Mouse (Mus musculus) C2C12 (cell line): Measurements from ENCODE around the gene Sncg. TPM values are rescaled to one million over a fixed set of nuclear protein-coding genes. Genes with fewer than 3 reads are reported as not detected.

Experiments used
- H3K27me3 ChIP-seq: one replicate; pipeline ENCODE4 v1.6.1; 2011; ENCODE audit not compliant: control insufficient read depth, insufficient read depth, insufficient read length
- H3K36me3 ChIP-seq: one replicate; pipeline ENCODE4 v1.6.1; 2011; ENCODE audit not compliant: control insufficient read depth, insufficient read depth
- H3K4me3 ChIP-seq: one replicate; pipeline ENCODE4 v1.5.1; 2011; ENCODE audit warnings: mild to moderate bottlenecking, control low read depth; ENCODE audit not compliant: poor library complexity, insufficient read depth, severe bottlenecking
- H3K79me2 ChIP-seq: one replicate; pipeline ENCODE4 v1.6.1; 2011; ENCODE audit not compliant: control insufficient read depth, insufficient read depth
- H3K79me3 ChIP-seq: one replicate; pipeline ENCODE4 v1.6.1; 2011; ENCODE audit warnings: low read depth, control low read depth
- H3ac ChIP-seq: one replicate; pipeline ENCODE3; 2011; ENCODE audit warnings: low read depth; ENCODE audit not compliant: control insufficient read depth, insufficient read length
- CEBPB ChIP-seq: IDR thresholded peaks from one replicate; pipeline ENCODE4 v1.6.1; 2011; ENCODE audit warnings: low read depth, mild to moderate bottlenecking, control low read depth, moderate library complexity
- CTCF ChIP-seq: IDR thresholded peaks from one replicate; pipeline ENCODE4 v1.5.1; 2011; ENCODE audit not compliant: control insufficient read depth, insufficient read depth, insufficient read length
- FOSL1 ChIP-seq: IDR thresholded peaks from one replicate; pipeline ENCODE4 v1.8.0; 2011; ENCODE audit warnings: mild to moderate bottlenecking, low read length; ENCODE audit not compliant: poor library complexity, insufficient read depth, severe bottlenecking
- MAX ChIP-seq: IDR thresholded peaks from one replicate; pipeline ENCODE4 v1.6.1; 2011; ENCODE audit warnings: mild to moderate bottlenecking, control low read depth
- MYOD1 ChIP-seq: IDR thresholded peaks from one replicate; pipeline ENCODE4 v1.6.1; 2011; ENCODE audit warnings: low read depth; ENCODE audit not compliant: control insufficient read depth, insufficient read length
- MYOG ChIP-seq: IDR thresholded peaks from one replicate; pipeline ENCODE4 v1.6.1; 2011; ENCODE audit not compliant: control insufficient read depth, insufficient read length; ENCODE audit errors: extremely low read depth
- USF1 ChIP-seq: IDR thresholded peaks from one replicate; pipeline ENCODE4 v1.6.1; 2011; ENCODE audit warnings: low read depth, mild to moderate bottlenecking, control low read depth, moderate library complexity
- polyA plus RNA-seq: library from polyadenylated mRNA; unstranded; fragments of >200 nt; fragmentation: generic; extraction: Trizol; gene quantifications from one replicate; pipeline ENCODE4 v1.2.1, GENCODE M21; 2012; ENCODE audit warnings: missing spikeins

Gene Sncg
- polyA plus RNA-seq, 1 experiment, result 1.4 TPM

- Histone ChIP-seq H3K27me3 (no peaks in the 10 kb centered on the region), H3ac (no peak overlapping the region), H3K4me3 (no peak overlapping the region), H3K79me2 (no peaks in the 10 kb centered on the region), H3K36me3 (peaks cover 14% of the 10 kb centered on the region), H3K79me3 (no peaks in the 10 kb centered on the region)
- TF ChIP-seq CEBPB (no peak), CTCF (no peak), FOSL1 (no peak), USF1 (no peak), MYOG (no peak), MAX (no peak)
These were observed 25.6 kb downstream of the Sncg start for GRCm38 (mm10) chr14:34349007-34349406.

- Histone ChIP-seq H3K36me3 (peaks cover 19% of the 10 kb centered on the region), H3K79me2 (no peaks in the 10 kb centered on the region), H3ac (no peak overlapping the region), H3K79me3 (no peaks in the 10 kb centered on the region), H3K27me3 (no peaks in the 10 kb centered on the region), H3K4me3 (no peak overlapping the region)
- TF ChIP-seq CTCF (no peak), USF1 (no peak), MYOD1 (no peak), MAX (no peak)
These were observed 26.3 kb downstream of the Sncg start for GRCm38 (mm10) chr14:34348301-34348700.

GRCm38 (mm10) chr14:34347084-34347483, 27.5 kb downstream of the Sncg start:
- Histone ChIP-seq H3K27me3 (no peaks in the 10 kb centered on the region), H3K4me3 (no peak overlapping the region), H3K79me3 (no peaks in the 10 kb centered on the region), H3K36me3 (peaks cover 31% of the 10 kb centered on the region), H3K79me2 (no peaks in the 10 kb centered on the region), H3ac (no peak overlapping the region)
- TF ChIP-seq CTCF, result no peak
- TF ChIP-seq CEBPB, result no peak
- no peak for TF ChIP-seq FOSL1
- TF ChIP-seq MYOG, result no peak
- no peak for TF ChIP-seq USF1
- TF ChIP-seq MAX, result no peak
- no peak for TF ChIP-seq MYOD1

- Histone ChIP-seq H3ac (no peak overlapping the region), H3K27me3 (no peaks in the 10 kb centered on the region), H3K4me3 (no peak overlapping the region), H3K79me2 (no peaks in the 10 kb centered on the region), H3K79me3 (no peaks in the 10 kb centered on the region), H3K36me3 (peaks cover 41% of the 10 kb centered on the region)
- TF ChIP-seq MAX (no peak), CEBPB (no peak), CTCF (no peak), MYOG (no peak), USF1 (no peak), MYOD1 (no peak), FOSL1 (no peak)
These were observed 28.6 kb downstream of the Sncg start for GRCm38 (mm10) chr14:34345771-34346566.

- H3K27me3 ChIP-seq, result no peaks in the 10 kb centered on the region
- H3K79me3 ChIP-seq, result no peaks in the 10 kb centered on the region
- no peak overlapping the region for H3ac ChIP-seq
- no peaks in the 10 kb centered on the region for H3K79me2 ChIP-seq
- H3K4me3 ChIP-seq, result no peak overlapping the region
- H3K36me3 ChIP-seq, result peaks cover 56% of the 10 kb centered on the region
- TF ChIP-seq CTCF (no peak), MYOG (no peak), USF1 (no peak), CEBPB (no peak), MYOD1 (no peak)
These were observed 30.2 kb downstream of the Sncg start for GRCm38 (mm10) chr14:34344361-34344760.

- no peak overlapping the region for H3K4me3 ChIP-seq
- no peak for TF ChIP-seq MAX
- no peak for TF ChIP-seq FOSL1
- TF ChIP-seq USF1, result no peak
- H3ac ChIP-seq, result no peak overlapping the region
- H3K36me3 ChIP-seq, result peaks cover 68% of the 10 kb centered on the region
- no peaks in the 10 kb centered on the region for H3K27me3 ChIP-seq
- H3K79me3 ChIP-seq, result no peaks in the 10 kb centered on the region
- H3K79me2 ChIP-seq, result no peaks in the 10 kb centered on the region
These were observed 31.5 kb downstream of the Sncg start for GRCm38 (mm10) chr14:34343078-34343477.
